Mouse (Mus musculus) spleen, adult 2 months (tissue): ENCODE data around the gene Cpsf4.

Source experiments
- CTCF ChIP-seq: fragments of 200-500 bp; IDR thresholded peaks from 2 replicates; pipeline ENCODE4 v1.5.1; 2011; ENCODE audit warnings: mild to moderate bottlenecking, inconsistent platforms; ENCODE audit not compliant: insufficient read depth, insufficient read length, insufficient replicate concordance; ENCODE audit errors: extremely low read depth
- POLR2A ChIP-seq: fragments of 200-500 bp; IDR thresholded peaks from 2 replicates; pipeline ENCODE4 v1.6.1; 2011; ENCODE audit warnings: low read depth, low read length, inconsistent platforms

DNA sequence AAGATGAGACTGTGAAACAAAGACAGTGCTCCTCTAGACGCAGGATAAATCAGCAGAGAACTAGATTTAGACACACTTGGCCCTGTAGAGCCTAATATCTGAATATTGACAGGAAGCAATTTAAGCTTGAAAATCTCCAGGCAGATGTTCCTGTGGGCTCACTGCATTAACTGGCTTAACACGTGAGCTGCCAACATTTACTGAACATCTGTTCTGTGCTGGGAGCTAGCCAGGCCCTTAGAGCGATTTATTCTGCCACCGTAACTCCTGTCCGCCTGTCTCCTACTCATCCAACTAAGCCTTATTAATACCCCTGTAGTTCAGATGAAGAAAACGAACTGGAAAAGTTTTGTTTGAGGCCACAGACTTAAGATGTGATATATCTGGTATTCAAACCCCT, 28.2 kb upstream of the Cpsf4 start:
- no peak for TF ChIP-seq CTCF
- no peak for TF ChIP-seq POLR2A
